Mouse (Mus musculus) adrenal gland, adult (tissue): ENCODE results near the gene Pgm3.
"Not testable (repeated sequence)": the region's sequence is repeated elsewhere in the genome, so short reads cannot be mapped to it uniquely, and the experiment has no call there.

Source experiments
- DNase-seq, 2 experiments: peaks; one replicate each; pipeline ENCODE4 v3.0.0; 2022 to 2023; ENCODE audit warnings: low spot score in 1 of 2; ENCODE audit not compliant: inconsistent age in 2 of 2

Gene Pgm3

GRCm38 (mm10) chr9:86571540-86572135 is at the start of gene Pgm3, which contains the start of gene Rwdd2a:
Gene Pgm3 (minus strand): TSS chr9:86571842.
Gene Rwdd2a (plus strand): TSS chr9:86571991.
- DNase-seq = peak; percentile 98 to 99

- no peak for DNase-seq
These were observed 47.9 kb upstream of the Pgm3 start for GRCm38 (mm10) chr9:86619341-86620139.

- DNase-seq = no peak
These were observed 46.3 kb upstream of the Pgm3 start for GRCm38 (mm10) chr9:86617837-86618492.

- peak in 1 of 2 experiments; percentile 76 for DNase-seq
These were observed 44.1 kb upstream of the Pgm3 start for GRCm38 (mm10) chr9:86615765-86616164.

GRCm38 (mm10) chr9:86612091-86612490 is 40.4 kb upstream of the Pgm3 start:
- peak in 1 of 2 experiments; percentile 70 for DNase-seq

GRCm38 (mm10) chr9:86605776-86606175 is 34.1 kb upstream of the Pgm3 start:
- DNase-seq = no peak

GRCm38 (mm10) chr9:86599723-86600303 is 28.2 kb upstream of the Pgm3 start:
- DNase-seq = no peak

- DNase-seq = not testable (repeated sequence)
These were observed 25.3 kb upstream of the Pgm3 start for GRCm38 (mm10) chr9:86596983-86597382.

GRCm38 (mm10) chr9:86594357-86594767 is 22.7 kb upstream of the Pgm3 start:
- not testable (repeated sequence) for DNase-seq

GRCm38 (mm10) chr9:86592676-86593668 is 21.3 kb upstream of the Pgm3 start:
- DNase-seq = peak in 1 of 2 experiments; percentile 71

- no peak for DNase-seq
These were observed 15.6 kb upstream of the Pgm3 start for GRCm38 (mm10) chr9:86587019-86587795.

GRCm38 (mm10) chr9:86583740-86584139 is 12.1 kb upstream of the Pgm3 start:
- DNase-seq = peak; percentile 75 to 94

- no peak for DNase-seq
These were observed 8.0 kb upstream of the Pgm3 start for GRCm38 (mm10) chr9:86579657-86580056.

- DNase-seq = no peak
These were observed 3.5 kb upstream of the Pgm3 start for GRCm38 (mm10) chr9:86575178-86575577.

- peak in 1 of 2 experiments; percentile 74 for DNase-seq
These were observed 2.1 kb upstream of the Pgm3 start for GRCm38 (mm10) chr9:86573616-86574303.

- DNase-seq = peak; percentile 80 to 94
These were observed 1.1 kb upstream of the Pgm3 start for GRCm38 (mm10) chr9:86572636-86573291.

GRCm38 (mm10) chr9:86572196-86572595 is 554 bp upstream of the Pgm3 start:
- DNase-seq = no peak

- DNase-seq = peak in 1 of 2 experiments; percentile 71
These were observed 696 bp downstream of the Pgm3 start for GRCm38 (mm10) chr9:86570946-86571345.
